Mouse (Mus musculus) spleen, adult 2 months (tissue): Measurements from ENCODE around the gene Mpeg1. TPM values are rescaled to one million over a fixed set of nuclear protein-coding genes. Genes with fewer than 3 reads are reported as not detected.

Experiments used
- DNase-seq, 2 experiments: peaks; one replicate each; pipeline versions ENCODE4 v3.0.0 to v3.0.0-alpha.2; 2012 to 2021; ENCODE audit warnings: low spot score in 2 of 2, low read depth in 1 of 2
- H3K27ac ChIP-seq: fragments of 200-500 bp; 2 replicates; pipeline ENCODE4 v1.5.1; 2012; ENCODE audit warnings: low read length, inconsistent platforms; ENCODE audit not compliant: insufficient read depth
- H3K27me3 ChIP-seq: fragments of 200-500 bp; 2 replicates; pipeline ENCODE4 v1.6.1; 2012; ENCODE audit warnings: mild to moderate bottlenecking, moderate library complexity, low read length, inconsistent platforms; ENCODE audit not compliant: control insufficient read depth, insufficient read depth
- H3K36me3 ChIP-seq: fragments of 200-500 bp; 2 replicates; pipeline ENCODE4 v1.6.1; 2012; ENCODE audit warnings: mild to moderate bottlenecking, low read length, inconsistent platforms; ENCODE audit not compliant: control insufficient read depth, insufficient read depth
- H3K4me1 ChIP-seq: fragments of 200-500 bp; 2 replicates; pipeline ENCODE4 v1.6.1; 2011; ENCODE audit warnings: inconsistent platforms; ENCODE audit not compliant: control insufficient read depth, insufficient read depth, insufficient read length
- H3K4me3 ChIP-seq: fragments of 200-500 bp; 2 replicates; pipeline ENCODE4 v1.5.1; 2011; ENCODE audit warnings: mild to moderate bottlenecking, inconsistent platforms; ENCODE audit not compliant: insufficient read depth, insufficient read length; ENCODE audit errors: extremely low read depth
- CTCF ChIP-seq: fragments of 200-500 bp; IDR thresholded peaks from 2 replicates; pipeline ENCODE4 v1.5.1; 2011; ENCODE audit warnings: mild to moderate bottlenecking, inconsistent platforms; ENCODE audit not compliant: insufficient read depth, insufficient read length, insufficient replicate concordance; ENCODE audit errors: extremely low read depth
- POLR2A ChIP-seq: fragments of 200-500 bp; IDR thresholded peaks from 2 replicates; pipeline ENCODE4 v1.6.1; 2011; ENCODE audit warnings: low read depth, low read length, inconsistent platforms
- WGBS: fragments of 180-500 bp; shearing (Covaris S2); methylation state at CpG from one replicate; pipeline ENCODE4 v1.1.7; 2018; 5-methylcytosine and 5-hydroxymethylcytosine counted together
- polyA plus RNA-seq: library from polyadenylated mRNA; depleted of rRNA; stranded (reverse); fragments of >200 nt; gene quantifications from 2 replicates; pipeline ENCODE4 v1.2.3, GENCODE M21; 2012; rRNA removed

The Mpeg1 gene
- 30.5 and 41.7 TPM in 2 replicates for polyA plus RNA-seq

- TF ChIP-seq POLR2A, result no peak
- no peak for TF ChIP-seq CTCF
- WGBS, result 60% methylated on average over 11 of the region's 11 CpGs
- Histone ChIP-seq H3K27me3 (no peaks in the 10 kb centered on the region), H3K4me3 (peak within 1 kb of the TSS; percentile 37), H3K4me1 (no peaks in the 10 kb centered on the region; the same call in none of the 2 replicates), H3K36me3 (no peaks in the 10 kb centered on the region), H3K27ac (peak within 1 kb of the TSS; percentile 53)
- DNase-seq, result no peak
Observed at GRCm38 (mm10) chr19:12460282-12461249, at the start of gene Mpeg1. Mpeg1 (plus strand) TSS chr19:12460779.

GRCm38 (mm10) chr19:12413737-12414136, 46.8 kb upstream of the Mpeg1 start:
- Histone ChIP-seq H3K27ac (no peak overlapping the region), H3K36me3 (no peaks in the 10 kb centered on the region), H3K4me1 (no peaks in the 10 kb centered on the region), H3K4me3 (no peak overlapping the region), H3K27me3 (no peaks in the 10 kb centered on the region)
- TF ChIP-seq CTCF, result no peak
- no peak for TF ChIP-seq POLR2A
- DNase-seq, result no peak

GRCm38 (mm10) chr19:12417361-12417760, 43.2 kb upstream of the Mpeg1 start, which contains the start of gene Olfr1441:
Olfr1441 (plus strand) TSS chr19:12417433.
- TF ChIP-seq CTCF, result no peak
- no peak for TF ChIP-seq POLR2A
- no peak for DNase-seq
- Histone ChIP-seq H3K4me1 (no peaks in the 10 kb centered on the region), H3K36me3 (no peaks in the 10 kb centered on the region), H3K27me3 (no peaks in the 10 kb centered on the region), H3K4me3 (no peak within 1 kb of the TSS), H3K27ac (no peak within 1 kb of the TSS)

- Histone ChIP-seq H3K27ac (no peak overlapping the region), H3K36me3 (no peaks in the 10 kb centered on the region), H3K4me3 (no peak overlapping the region), H3K4me1 (no peaks in the 10 kb centered on the region), H3K27me3 (no peaks in the 10 kb centered on the region)
- WGBS, result 87% methylated on average over 3 of the region's 3 CpGs
- TF ChIP-seq CTCF, result no peak
- no peak for TF ChIP-seq POLR2A
- no peak for DNase-seq
Observed at GRCm38 (mm10) chr19:12418312-12418711, 42.3 kb upstream of the Mpeg1 start.

- WGBS, result 75% methylated on average over 6 of the region's 6 CpGs
- H3K27ac ChIP-seq, result no peak overlapping the region
- H3K27me3 ChIP-seq, result no peaks in the 10 kb centered on the region
- H3K4me3 ChIP-seq, result no peak overlapping the region
- H3K4me1 ChIP-seq, result no peaks in the 10 kb centered on the region
- no peak for DNase-seq
- no peaks in the 10 kb centered on the region for H3K36me3 ChIP-seq
- TF ChIP-seq CTCF (no peak), POLR2A (no peak)
Observed at GRCm38 (mm10) chr19:12420555-12420954, 40.0 kb upstream of the Mpeg1 start.

GRCm38 (mm10) chr19:12421680-12422079, 38.9 kb upstream of the Mpeg1 start:
- H3K27ac ChIP-seq, result no peak overlapping the region
- no peaks in the 10 kb centered on the region for H3K27me3 ChIP-seq
- TF ChIP-seq POLR2A, result no peak
- no peak for TF ChIP-seq CTCF
- H3K36me3 ChIP-seq, result no peaks in the 10 kb centered on the region
- no peak for DNase-seq
- WGBS, result 85% methylated on average over 1 of the region's 1 CpGs
- H3K4me3 ChIP-seq, result no peak overlapping the region
- H3K4me1 ChIP-seq, result no peaks in the 10 kb centered on the region

- TF ChIP-seq POLR2A (no peak), CTCF (no peak)
- WGBS, result 32% methylated on average over 5 of the region's 5 CpGs
- peaks cover 2% of the 10 kb centered on the region; the same call in 1 of the 2 replicates for H3K27me3 ChIP-seq
- H3K27ac ChIP-seq, result no peak overlapping the region
- no peaks in the 10 kb centered on the region for H3K36me3 ChIP-seq
- H3K4me1 ChIP-seq, result no peaks in the 10 kb centered on the region; the same call in 1 of the 2 replicates
- DNase-seq, result peak in 1 of 2 experiments; percentile 37
- H3K4me3 ChIP-seq, result no peak overlapping the region
Observed at GRCm38 (mm10) chr19:12427101-12427500, 33.5 kb upstream of the Mpeg1 start.
